8 mouse cellular contexts compared by ENCODE assay signal in genomic region chr9:75581694-75582350, GRCm38 (mm10). TPM values are rescaled to one million over a fixed set of nuclear protein-coding genes. Genes with fewer than 3 reads are reported as not detected.
A peak's percentile ranks its signal among the peaks of the same experiment; 100 is the strongest.
DNase-seq lines count a peak whose midpoint lies in the region; ATAC-seq and TF ChIP-seq lines count a peak whose summit lies in the region.

No protein-coding gene starts in this region.

- H3K9ac ChIP-seq in kidney, embryonic 15.5 days: no peak overlapping the region
- no peak overlapping the region for H3K9ac ChIP-seq in lung, embryonic 14.5 days

- DNase-seq in kidney, adult 11 months: peak; percentile 22
- peak; percentile 55 for DNase-seq in MN1 (ENCODE audit: low spot score)
- DNase-seq in lung, embryonic 14.5 days: peak; percentile 78
- DNase-seq in ovary, postnatal 36 days (ENCODE audit: low spot score): no peak
- no peak for DNase-seq in ovary, adult 18-20 months (ENCODE audit: low spot score)
- DNase-seq in cerebellum, postnatal 4 days (ENCODE audit: low spot score in 2 of 2): no peak

- no peak overlapping the region for H3K4me2 ChIP-seq in kidney, embryonic 15.5 days
- H3K4me2 ChIP-seq in lung, embryonic 14.5 days: no peak overlapping the region

- no peaks in the 10 kb centered on the region for H3K27me3 ChIP-seq in kidney, embryonic 15.5 days
- H3K27me3 ChIP-seq in lung, embryonic 14.5 days (ENCODE audit: insufficient read depth, low read length): no peaks in the 10 kb centered on the region

- no peak for ATAC-seq in kidney, embryonic 15.5 days (replicated peaks; ENCODE audit: low FRiP score)
- peak; percentile 73 for ATAC-seq in erythroblast, adult 5-6 weeks (replicated peaks; ENCODE audit: low FRiP score, poor library complexity, severe bottlenecking)
- peak; percentile 38; the same call in 1 of the 2 replicates for ATAC-seq in lung, embryonic 14.5 days (ENCODE audit: insufficient read depth)

- TF ChIP-seq CTCF in lung, embryonic 14.5 days (IDR thresholded peaks at IDR 0.05; ENCODE audit: low read depth): peak; percentile 78

- no peaks in the 10 kb centered on the region for H3K9me3 ChIP-seq in kidney, embryonic 15.5 days (replicated peaks)
- no peaks in the 10 kb centered on the region for H3K9me3 ChIP-seq in lung, embryonic 14.5 days (ENCODE audit: low read depth, low read length)

- peaks cover 7% of the 10 kb centered on the region for H3K4me1 ChIP-seq in kidney, embryonic 15.5 days
- no peaks in the 10 kb centered on the region for H3K4me1 ChIP-seq in lung, embryonic 14.5 days (ENCODE audit: insufficient read depth)

- H3K36me3 ChIP-seq in kidney, embryonic 15.5 days: no peaks in the 10 kb centered on the region; the same call in 1 of the 2 replicates
- H3K36me3 ChIP-seq in lung, embryonic 14.5 days (ENCODE audit: insufficient read depth): no peaks in the 10 kb centered on the region

- H3K27ac ChIP-seq in kidney, embryonic 15.5 days: no peak overlapping the region
- no peak overlapping the region for H3K27ac ChIP-seq in lung, embryonic 14.5 days (ENCODE audit: low read depth)

- 37% methylated on average over 7 of the region's 7 CpGs for WGBS in kidney, embryonic 15.5 days
- WGBS in lung, embryonic 14.5 days: 48% methylated on average over 7 of the region's 7 CpGs

- no peak overlapping the region for H3K4me3 ChIP-seq in kidney, embryonic 15.5 days (replicated peaks)
- no peak overlapping the region for H3K4me3 ChIP-seq in lung, embryonic 14.5 days (ENCODE audit: low read depth, low read length)

RNA-seq across cellular contexts. Expression of gene Tmod3, which starts 22.4 kb away (rescaled TPM):
- polyA plus RNA-seq in kidney, embryonic 15.5 days (2015; fragmentation: Nextera tagmentation; extraction: Ambion mirVana): 143 and 144 TPM in 2 replicates
- 17.6 and 20.4 TPM in 2 replicates for total RNA-seq in erythroblast, adult 5-6 weeks (2015; ENCODE audit: low replicate concordance)
- 17.0 and 18.7 TPM in 2 replicates for total RNA-seq in erythroblast, adult 5-6 weeks (2017; ENCODE audit: low replicate concordance)
- 131 TPM in 2 replicates for polyA plus RNA-seq in lung, embryonic 14.5 days (2014; fragmentation: Nextera tagmentation; extraction: Ambion mirVana)

RNA-seq across cellular contexts. Expression of gene Tmod2, which starts 29.3 kb away (rescaled TPM):
- polyA plus RNA-seq in kidney, embryonic 15.5 days (2015; fragmentation: Nextera tagmentation; extraction: Ambion mirVana): 22.1 and 26.5 TPM in 2 replicates
- not detected in 2 replicates for total RNA-seq in erythroblast, adult 5-6 weeks (2015; ENCODE audit: low replicate concordance)
- not detected in 2 replicates for total RNA-seq in erythroblast, adult 5-6 weeks (2017; ENCODE audit: low replicate concordance)
- 8.0 and 9.5 TPM in 2 replicates for polyA plus RNA-seq in lung, embryonic 14.5 days (2014; fragmentation: Nextera tagmentation; extraction: Ambion mirVana)

RNA-seq across cellular contexts. Expression of gene Lysmd2, which starts 43.7 kb away (rescaled TPM):
- 31.1 and 35.1 TPM in 2 replicates for polyA plus RNA-seq in kidney, embryonic 15.5 days (2015; fragmentation: Nextera tagmentation; extraction: Ambion mirVana)
- 2.9 TPM in 1 of 2 replicates, not detected in the other for total RNA-seq in erythroblast, adult 5-6 weeks (2015; ENCODE audit: low replicate concordance)
- 2.1 TPM in 1 of 2 replicates, not detected in the other for total RNA-seq in erythroblast, adult 5-6 weeks (2017; ENCODE audit: low replicate concordance)
- polyA plus RNA-seq in lung, embryonic 14.5 days (2014; fragmentation: Nextera tagmentation; extraction: Ambion mirVana): 29.8 and 30.0 TPM in 2 replicates

Comparison
In these comparisons a context has a peak if more than half of its experiments do, and no peak if none do; other contexts are left out.
1. DNase-seq: peak in kidney, adult 11 months (single experiment), MN1 (single experiment) and lung, embryonic 14.5 days (single experiment); none in ovary, postnatal 36 days (single experiment), ovary, adult 18-20 months (single experiment) and cerebellum, postnatal 4 days (0 of 2).